Mouse (Mus musculus) heart, adult 18-20 months (tissue): Measurements from ENCODE around the gene Tmem252. TPM values are rescaled to one million over a fixed set of nuclear protein-coding genes. Genes with fewer than 3 reads are reported as not detected.
A peak's percentile ranks its signal among the peaks of the same experiment; 100 is the strongest.

Experiments
- DNase-seq, 2 experiments: peaks; one replicate each; pipeline ENCODE4 v3.0.0; 2021 to 2022; ENCODE audit warnings: mixed read lengths in 1 of 2
- long read RNA-seq, 2 experiments: library from polyadenylated mRNA; stranded (forward); transcript quantifications; one replicate each; pipeline ENCODE4 v2.0.0; 2021
- total RNA-seq, 2 experiments: library from RNA; stranded (reverse); gene quantifications; 2 replicates each; pipeline ENCODE4 v1.2.3; 2021

The Tmem252 gene
- under 1 TPM; 0.12 to 0.28 TPM for total RNA-seq
- long read RNA-seq, experiment 1, partial matches to known transcripts: 0 of 1 reads
- long read RNA-seq, experiment 1, other reads (novel, unspliced or antisense): 1 of 1 reads
- long read RNA-seq, experiment 2, partial matches to known transcripts: 0 of 1 reads
- long read RNA-seq, experiment 2, other reads (novel, unspliced or antisense): 1 of 1 reads

DNA sequence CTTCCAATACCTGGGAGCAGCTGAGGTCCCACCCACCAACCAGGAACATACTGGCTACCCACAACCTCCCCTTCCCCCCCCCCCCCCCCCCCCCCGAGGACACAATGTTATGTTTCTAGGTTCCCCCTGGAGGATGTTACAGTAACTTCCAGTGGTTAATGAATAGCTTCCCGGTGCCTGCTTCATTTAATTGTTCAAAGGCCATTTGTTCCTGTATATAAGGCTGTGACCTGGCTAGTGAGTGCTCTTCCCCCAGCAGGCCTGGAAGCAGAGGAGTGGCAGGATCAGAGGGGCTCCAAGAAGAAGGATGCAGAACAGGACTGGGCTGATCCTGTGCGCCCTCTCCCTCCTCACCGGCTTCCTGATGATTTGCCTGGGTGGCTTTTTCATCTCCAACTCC lies at the start of gene Tmem252:
Gene Tmem252, plus strand, starts transcription at position 247 of the 400 bp plus-strand sequence.
- DNase-seq: no peak

DNA sequence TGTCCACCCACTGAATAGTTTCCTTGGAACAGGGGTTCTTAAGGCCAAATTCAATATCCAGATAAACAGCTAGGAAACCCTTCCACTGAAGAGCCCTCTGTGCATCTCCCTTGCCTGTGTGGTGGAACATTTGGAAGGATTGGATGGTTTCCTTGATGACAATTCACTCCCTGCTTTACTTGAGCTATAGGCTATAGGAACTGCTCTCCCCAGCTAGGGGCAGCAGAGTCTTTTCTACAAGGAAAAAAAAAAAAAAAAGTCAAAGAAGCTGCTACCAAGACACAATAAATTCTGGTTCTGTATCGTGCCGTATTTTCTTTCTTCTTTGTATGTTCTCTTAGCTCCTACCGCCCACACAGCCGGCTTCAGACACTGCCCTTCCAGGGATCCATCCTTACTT lies 45.8 kb upstream of the Tmem252 start:
- DNase-seq: no peak

- DNase-seq: no peak
Observed at GRCm38 (mm10) chr19:24633008-24633407, 40.8 kb upstream of the Tmem252 start.

- DNase-seq: peak; percentile 69 to 80
Observed at GRCm38 (mm10) chr19:24634602-24635001, 39.2 kb upstream of the Tmem252 start.

DNA sequence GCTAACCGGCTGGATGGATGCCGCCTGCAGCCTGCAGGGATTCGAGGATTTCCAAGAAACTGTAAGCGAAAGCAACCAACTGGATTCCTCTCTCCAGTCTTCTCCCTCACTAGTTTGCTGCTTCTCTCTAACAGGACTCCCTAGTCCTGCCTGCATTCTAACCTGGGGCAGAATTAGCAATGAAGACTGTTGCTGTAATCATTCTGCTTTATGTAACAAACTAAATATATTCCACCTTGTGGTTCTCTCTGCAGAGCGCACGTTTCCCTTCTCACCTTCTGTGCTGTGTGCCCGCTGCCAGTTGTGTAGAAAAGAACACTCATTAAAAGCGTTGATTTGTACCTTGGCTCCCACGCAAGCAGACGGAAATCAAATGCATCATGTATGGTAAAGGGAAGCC lies 37.2 kb upstream of the Tmem252 start:
- no peak for DNase-seq

DNA sequence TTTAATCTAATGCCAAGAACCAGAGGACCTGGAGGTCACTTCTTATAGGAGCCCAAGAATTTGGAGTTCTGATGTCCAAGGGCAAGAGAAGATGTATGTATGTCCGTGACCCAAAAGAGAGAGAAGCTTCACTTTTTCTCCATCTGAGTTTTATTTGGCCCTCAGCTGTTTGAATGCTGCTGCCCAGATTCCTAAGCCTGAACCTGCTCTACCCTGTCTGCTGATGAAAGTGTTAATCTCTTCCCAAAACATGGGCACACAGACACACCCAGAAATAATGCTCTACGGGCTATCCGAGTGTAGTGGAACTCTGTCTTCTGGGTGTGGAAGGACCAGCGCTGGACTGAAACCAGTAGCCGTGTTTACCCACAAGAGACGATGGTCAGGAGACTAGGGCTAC lies 35.8 kb upstream of the Tmem252 start:
- DNase-seq: no peak

- DNase-seq: no peak
Observed at GRCm38 (mm10) chr19:24640982-24641381, 32.8 kb upstream of the Tmem252 start.

GRCm38 (mm10) chr19:24644971-24645370 lies 28.8 kb upstream of the Tmem252 start:
- DNase-seq: peak; percentile 21 to 49

GRCm38 (mm10) chr19:24646162-24646829 lies 27.5 kb upstream of the Tmem252 start:
- peak in 1 of 2 experiments; percentile 18 for DNase-seq

- no peak for DNase-seq
Observed at GRCm38 (mm10) chr19:24648016-24648415, 25.8 kb upstream of the Tmem252 start.

GRCm38 (mm10) chr19:24650428-24650827 lies 23.4 kb upstream of the Tmem252 start:
- no peak for DNase-seq

DNA sequence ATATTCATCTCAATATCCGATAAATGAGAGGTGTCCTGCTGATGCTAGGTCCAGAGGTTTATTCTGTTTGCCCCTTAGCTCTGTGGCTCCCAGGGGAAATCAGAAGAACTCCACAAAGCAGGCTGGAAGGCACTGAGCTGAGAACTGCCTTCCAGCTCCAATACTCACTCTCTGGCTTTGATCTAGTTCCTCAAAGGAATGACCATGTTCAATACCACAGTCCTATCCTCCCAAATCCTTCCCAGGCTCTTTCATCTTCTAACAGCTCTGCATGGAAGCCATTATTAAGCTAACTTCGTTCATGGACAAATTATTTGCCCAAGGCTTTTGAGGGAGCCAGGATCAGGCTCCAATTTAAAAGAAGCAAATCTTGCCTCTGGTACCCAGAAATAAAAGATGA lies 22.2 kb upstream of the Tmem252 start:
- no peak for DNase-seq

DNA sequence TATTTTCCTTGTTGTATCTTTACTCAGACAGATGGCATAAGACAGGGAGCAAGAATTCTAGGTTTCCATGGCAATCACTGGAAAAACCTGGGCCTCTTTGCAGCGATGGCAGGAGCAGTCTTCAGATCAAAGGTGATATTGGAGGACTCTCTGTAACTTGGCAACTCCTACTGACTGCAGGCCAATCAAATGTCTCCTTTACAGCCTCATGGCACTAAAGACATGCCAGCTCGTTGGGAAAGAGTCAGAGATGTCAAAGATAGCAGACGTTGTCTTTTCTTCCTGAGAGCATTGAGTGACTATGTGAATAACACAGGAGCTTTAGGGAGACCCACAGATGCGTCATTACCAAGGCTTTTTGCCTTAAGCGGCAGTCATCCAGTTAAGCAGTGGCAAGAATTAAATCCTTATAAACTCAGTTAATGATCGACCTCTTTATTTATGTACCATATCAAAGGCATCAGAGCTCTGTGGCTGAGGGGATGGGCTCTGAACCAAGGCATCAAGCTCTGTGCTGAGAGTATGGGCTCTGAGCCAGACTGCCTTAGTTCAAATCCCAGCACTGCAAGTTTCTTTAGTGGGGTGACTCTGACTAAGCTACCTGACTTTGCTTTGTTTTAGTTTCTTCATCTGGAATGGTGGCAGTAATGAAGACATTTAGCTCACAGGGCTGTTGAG lies 21.3 kb upstream of the Tmem252 start:
- no peak for DNase-seq

- DNase-seq: no peak
Observed at GRCm38 (mm10) chr19:24653230-24653799, 20.5 kb upstream of the Tmem252 start.

GRCm38 (mm10) chr19:24656981-24657380 lies 16.8 kb upstream of the Tmem252 start:
- peak in 1 of 2 experiments; percentile 31 for DNase-seq

DNA sequence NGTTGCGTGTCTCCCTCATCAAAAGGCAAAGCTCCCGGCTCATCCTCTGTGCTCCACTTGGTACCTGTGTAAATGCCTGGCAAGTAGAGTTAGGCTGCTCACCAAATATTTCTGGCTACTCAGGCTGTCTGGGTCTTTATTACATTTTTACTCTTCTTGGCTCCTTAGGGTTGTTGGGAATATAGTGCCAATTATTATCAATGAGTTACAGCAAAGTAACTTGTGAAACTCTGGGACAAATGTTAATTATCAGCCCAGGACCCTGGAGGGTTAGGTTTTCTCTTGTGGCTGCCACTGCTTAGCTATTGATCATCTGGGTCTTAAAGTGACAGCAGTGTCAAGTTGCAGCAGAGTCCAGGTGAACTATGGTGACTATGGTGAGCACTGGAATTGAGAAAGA lies 11.5 kb upstream of the Tmem252 start:
- DNase-seq: no peak

DNA sequence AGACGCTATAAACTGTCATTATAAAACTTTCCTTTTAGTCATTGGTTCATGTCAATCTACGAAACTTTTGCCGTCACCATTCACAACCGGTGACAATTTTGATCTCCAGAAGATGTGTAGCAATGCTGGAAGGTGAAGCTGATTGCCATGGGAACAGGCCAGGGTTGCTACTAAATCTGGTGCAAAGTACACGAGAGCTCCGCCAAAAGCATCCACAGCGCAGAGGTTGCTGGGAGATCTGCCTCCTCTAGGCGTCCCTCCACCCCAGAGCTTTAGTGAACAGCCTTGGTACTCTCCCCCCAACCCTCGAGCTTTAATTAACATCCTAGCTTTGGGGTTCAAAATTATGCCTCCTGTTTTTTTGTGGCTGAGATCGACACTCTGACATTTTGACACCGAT lies 8.0 kb upstream of the Tmem252 start:
- DNase-seq: no peak

GRCm38 (mm10) chr19:24667527-24667926 lies 6.3 kb upstream of the Tmem252 start:
- no peak for DNase-seq

DNA sequence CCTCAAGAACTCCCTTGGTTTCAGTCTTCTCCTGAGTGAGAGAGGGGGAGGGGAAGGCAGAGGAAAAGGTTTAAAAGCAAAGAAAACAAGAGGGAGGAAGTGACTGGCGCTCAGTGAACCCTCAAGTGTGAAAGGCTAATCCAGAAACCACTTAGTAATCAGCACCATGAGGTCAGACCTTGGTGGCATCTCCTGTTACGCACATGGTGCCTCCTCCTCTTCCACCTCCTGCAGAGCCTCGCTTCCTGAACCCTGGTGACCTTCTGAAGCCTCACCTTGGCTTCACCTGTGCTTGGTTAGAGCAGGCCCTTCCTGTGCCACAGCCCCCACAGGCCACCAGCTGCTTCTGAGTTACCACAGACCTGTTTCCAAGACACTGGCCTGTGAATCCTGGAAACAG lies 2.2 kb upstream of the Tmem252 start:
- no peak for DNase-seq

GRCm38 (mm10) chr19:24672366-24672960 lies 1.3 kb upstream of the Tmem252 start:
- peak in 1 of 2 experiments; percentile 14 for DNase-seq

- peak in 1 of 2 experiments; percentile 28 for DNase-seq
Observed at GRCm38 (mm10) chr19:24673331-24673730, 477 bp upstream of the Tmem252 start.

- DNase-seq: peak; percentile 36 to 63
Observed at GRCm38 (mm10) chr19:24676429-24676828, 2.6 kb downstream of the Tmem252 start.
